Mouse (Mus musculus) liver, postnatal 0 days (tissue): Measurements from ENCODE around the gene Scamp2.

ENCODE experiments used
- CTCF ChIP-seq: sonication (generic); IDR thresholded peaks from 2 replicates; pipeline ENCODE4 v1.5.1; 2016; ENCODE audit warnings: antibody characterized with exemption, low read depth
- EP300 ChIP-seq: IDR thresholded peaks from 2 replicates; pipeline ENCODE4 v1.6.1; 2016; ENCODE audit warnings: antibody characterized with exemption, low read depth, mild to moderate bottlenecking

GRCm38 (mm10) chr9:57539550-57539949, 21.2 kb upstream of the Scamp2 start:
- no peak for TF ChIP-seq CTCF
- no peak for TF ChIP-seq EP300
